Mouse (Mus musculus): ENCODE data around the gene Tcirg1. TPM values are rescaled to one million over a fixed set of nuclear protein-coding genes. Genes with fewer than 3 reads are reported as not detected.

Gene Tcirg1
- total RNA-seq, 2 experiments from 2014 or later: 159 to 165 TPM

DNA sequence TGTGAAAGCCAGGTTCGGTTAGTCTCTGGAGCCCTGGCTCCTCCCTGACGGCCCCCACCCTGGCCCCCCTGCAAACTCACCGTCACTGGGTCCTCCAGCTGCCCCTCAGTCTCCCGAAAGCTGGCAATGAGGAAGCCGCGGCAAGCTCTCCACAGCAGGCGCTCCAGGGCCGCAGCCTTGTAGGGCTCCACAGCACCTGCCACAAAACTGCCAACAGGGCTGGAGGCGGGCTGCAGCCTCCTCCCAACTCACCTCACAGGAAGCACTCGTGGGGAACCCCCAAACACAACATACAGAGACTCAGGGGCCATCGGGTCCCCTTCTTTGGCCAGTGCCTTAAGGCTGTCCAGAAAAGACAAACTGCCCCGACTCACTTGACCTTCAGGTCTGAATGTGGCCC, 4.0 kb downstream of the Tcirg1 start:
- ATAC-seq (replicated peaks; ENCODE audit: poor library complexity, severe bottlenecking): no peak

DNA sequence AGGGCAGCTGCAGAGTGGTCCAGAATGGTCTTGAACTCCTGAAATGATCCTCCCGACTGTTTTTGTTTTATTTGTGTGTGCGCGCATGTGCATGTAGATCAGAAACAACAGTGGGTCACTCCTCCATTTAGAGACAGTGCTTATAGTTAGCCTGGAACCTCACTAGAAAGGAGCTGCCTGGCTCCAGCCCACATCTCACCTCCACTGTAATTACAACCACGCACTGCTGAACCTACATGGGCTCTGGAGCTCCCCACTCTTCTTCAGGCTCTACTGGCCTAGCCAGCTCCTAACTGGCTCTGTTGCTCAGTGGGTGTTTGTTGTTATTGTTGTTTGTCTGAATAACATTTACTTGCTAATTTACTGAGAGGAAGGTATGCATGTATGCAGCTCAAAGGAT, 7.3 kb downstream of the Tcirg1 start:
- ATAC-seq (replicated peaks; ENCODE audit: poor library complexity, severe bottlenecking): no peak

- peak; percentile 80 for ATAC-seq (replicated peaks; ENCODE audit: poor library complexity, severe bottlenecking)
Measured at GRCm38 (mm10) chr19:3898952-3899351, 8.0 kb downstream of the Tcirg1 start.

- ATAC-seq (replicated peaks; ENCODE audit: poor library complexity, severe bottlenecking): no peak
Measured at GRCm38 (mm10) chr19:3897557-3897956, 9.4 kb downstream of the Tcirg1 start.

GRCm38 (mm10) chr19:3896208-3896607, 10.7 kb downstream of the Tcirg1 start:
- ATAC-seq (replicated peaks; ENCODE audit: poor library complexity, severe bottlenecking): no peak

DNA sequence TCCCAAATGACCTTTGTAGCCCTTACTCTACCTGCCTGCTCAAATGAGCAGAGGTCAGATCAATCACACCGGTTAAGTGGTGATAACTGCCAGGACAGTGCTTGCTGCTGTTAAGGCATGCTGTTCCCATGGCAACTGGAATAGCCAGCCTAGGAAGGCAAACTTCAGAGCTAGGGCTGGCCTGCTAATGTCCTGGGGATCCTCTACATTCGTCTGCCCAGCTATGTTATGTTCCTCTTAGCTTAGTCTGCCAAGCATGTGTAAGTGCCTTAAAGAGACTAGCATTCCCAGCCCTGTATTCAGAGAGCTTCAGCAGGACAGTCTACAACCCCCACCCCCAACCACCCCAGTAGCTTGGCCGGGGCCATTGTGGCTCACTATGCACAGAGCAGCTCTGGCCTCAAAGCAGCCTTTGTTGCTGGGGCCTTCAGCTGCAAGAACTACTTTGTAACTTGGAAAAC, 11.7 kb downstream of the Tcirg1 start:
- ATAC-seq (replicated peaks; ENCODE audit: poor library complexity, severe bottlenecking): no peak

DNA sequence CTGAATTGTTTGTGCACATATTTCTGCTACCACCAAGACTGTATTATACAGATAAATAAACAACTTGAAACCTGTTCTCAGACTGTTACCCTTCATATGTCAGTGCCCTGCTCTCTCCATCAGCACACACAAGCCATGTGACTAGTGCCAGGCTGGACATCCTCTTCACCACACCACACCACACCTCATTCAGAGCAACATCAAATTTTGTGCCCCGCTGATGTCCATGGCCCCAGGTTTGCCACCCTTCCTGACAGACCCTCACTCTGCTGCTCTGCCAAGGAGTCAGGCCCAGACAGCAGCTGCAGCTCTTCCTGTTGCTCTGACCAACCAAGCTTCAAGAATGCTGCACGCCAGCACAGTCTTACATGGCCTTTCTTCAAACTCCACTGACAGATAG, 12.6 kb downstream of the Tcirg1 start:
- ATAC-seq (replicated peaks; ENCODE audit: poor library complexity, severe bottlenecking): no peak

DNA sequence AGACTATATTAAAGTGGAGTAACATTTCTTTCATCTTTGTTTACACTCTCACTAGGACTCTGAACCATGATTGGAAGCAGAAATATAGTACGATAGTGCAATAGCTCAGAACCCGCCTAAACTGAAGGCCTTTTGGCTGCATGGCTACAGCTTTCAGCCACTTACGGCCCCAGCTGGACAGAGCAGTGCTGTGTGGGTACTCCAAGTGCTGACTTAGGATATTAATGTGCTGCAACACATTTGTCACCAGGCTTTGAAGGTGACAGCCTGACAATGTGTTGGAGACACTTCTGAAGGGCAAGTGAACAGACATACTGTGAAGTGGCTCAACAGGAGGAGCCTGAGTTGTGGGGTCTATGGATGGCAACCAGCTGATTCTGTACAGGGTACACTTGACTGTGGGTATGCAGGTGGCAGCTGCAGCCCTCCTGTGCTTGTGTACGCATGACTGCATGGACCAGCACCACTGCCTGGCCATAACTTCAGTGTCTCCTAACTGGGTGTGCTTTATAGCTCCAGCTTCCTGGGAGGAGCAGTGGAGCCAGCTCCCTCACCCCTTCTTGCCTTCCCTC, 13.3 kb downstream of the Tcirg1 start:
- no peak for ATAC-seq (replicated peaks; ENCODE audit: poor library complexity, severe bottlenecking)

DNA sequence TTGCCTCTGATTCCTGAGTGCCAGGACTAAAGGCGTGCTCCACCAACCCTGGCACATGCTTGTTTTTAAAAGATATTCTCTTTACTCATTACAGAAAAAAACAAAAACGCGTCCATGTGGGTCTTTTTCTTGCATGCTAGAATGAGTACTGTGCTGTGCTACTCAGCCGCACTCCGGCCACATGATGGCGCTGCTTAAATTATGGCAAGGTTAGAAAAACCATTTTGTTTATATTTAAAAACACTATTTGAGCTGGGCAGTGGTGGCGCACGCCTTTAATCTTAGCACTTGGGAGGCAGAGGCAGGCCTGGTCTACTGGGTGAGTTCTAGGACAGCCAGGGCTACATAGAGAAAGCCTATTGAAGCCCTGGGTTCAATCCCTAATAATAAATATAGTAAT, 16.8 kb downstream of the Tcirg1 start:
- ATAC-seq (replicated peaks; ENCODE audit: poor library complexity, severe bottlenecking): no peak

- ATAC-seq (replicated peaks; ENCODE audit: poor library complexity, severe bottlenecking): no peak
Measured at GRCm38 (mm10) chr19:3889096-3889495, 17.8 kb downstream of the Tcirg1 start.

DNA sequence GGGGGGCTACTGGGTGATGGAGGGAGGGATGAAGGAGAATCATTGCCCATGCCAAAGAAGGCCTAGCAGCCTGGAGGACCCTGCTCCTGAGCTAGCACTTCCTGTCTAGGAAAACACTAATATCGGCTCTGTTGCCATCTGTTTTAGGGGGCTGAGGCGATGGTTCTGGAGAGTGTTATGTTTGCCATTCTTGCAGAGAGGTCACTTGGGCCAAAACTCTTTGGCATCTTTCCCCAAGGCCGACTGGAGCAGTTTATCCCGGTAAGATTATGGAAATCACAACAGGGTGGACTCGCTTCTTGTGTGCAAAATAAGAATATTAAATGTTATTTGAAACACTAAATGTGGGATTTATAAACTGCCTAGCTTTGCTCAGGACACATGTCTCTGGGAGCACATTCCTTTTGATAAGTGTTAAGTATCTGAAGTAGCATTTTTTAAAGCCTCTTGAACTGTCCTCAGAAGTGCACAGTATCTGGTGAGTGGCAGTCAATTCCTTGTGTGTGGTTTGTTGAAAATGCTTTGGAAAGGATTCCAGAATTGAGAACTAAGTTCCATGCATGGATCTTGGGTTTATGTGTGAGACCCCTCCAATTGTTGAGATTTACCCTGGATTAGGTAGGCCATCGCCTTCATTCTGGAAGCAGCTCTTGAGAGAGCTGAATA, 22.5 kb downstream of the Tcirg1 start:
- ATAC-seq (replicated peaks; ENCODE audit: poor library complexity, severe bottlenecking): no peak

DNA sequence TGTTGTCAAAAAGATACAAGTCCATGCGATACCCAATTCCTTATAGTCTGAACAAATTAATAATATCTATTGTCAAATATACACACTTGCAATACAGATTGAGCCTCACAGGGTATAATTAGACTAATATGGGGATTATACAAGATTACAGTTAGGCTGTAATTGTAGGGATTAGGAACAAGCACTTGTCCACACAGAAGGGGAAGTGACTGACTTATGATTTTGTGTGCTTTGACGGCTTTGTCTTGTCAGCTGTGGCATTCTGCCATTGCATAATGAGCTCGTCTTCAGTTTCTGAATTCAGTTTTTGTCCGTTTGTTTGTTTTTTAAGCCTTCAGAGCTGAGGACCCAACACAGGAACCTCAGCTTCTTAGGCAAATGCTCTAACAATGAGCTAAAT, 24.7 kb downstream of the Tcirg1 start:
- ATAC-seq (replicated peaks; ENCODE audit: poor library complexity, severe bottlenecking): peak; percentile 58

DNA sequence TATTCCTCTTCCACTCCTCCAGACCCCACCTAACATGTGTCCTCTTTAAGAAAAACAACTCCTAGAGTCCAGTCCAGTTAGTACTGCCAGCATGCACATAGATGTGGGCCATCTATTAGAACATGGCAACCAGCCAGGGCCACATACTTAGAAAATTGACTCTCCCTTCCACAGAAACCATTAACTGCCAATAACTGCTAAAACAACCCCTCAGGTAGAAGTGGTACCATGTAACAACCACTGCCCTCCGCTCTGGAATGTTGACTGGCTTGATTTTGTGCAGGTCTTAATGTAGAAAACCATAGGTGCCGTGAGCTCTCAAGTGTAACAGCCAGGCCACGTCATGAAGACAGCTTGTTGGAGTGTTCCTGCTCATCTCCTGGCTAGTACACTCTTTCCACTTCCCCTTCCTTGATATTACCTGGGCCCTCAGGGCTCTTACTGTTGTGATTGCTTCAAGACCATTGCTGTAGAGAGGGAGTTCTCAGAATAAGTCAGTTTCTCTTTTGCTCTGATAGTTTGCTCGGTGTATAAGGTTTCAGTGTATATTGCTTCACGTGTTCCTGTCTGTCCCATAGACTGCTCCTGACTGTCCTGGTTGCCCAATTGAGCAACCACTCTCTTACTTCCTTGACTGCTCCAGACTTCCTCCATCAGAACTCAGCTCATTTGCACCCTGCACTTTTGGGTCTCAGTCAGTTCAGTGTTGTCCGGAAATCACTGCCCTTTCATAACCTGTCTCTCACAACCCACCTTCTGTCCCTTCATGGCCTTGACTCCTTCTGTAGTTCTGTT, 26.7 kb downstream of the Tcirg1 start:
- ATAC-seq (replicated peaks; ENCODE audit: poor library complexity, severe bottlenecking): peak; percentile 88

GRCm38 (mm10) chr19:3875045-3875444, 31.9 kb downstream of the Tcirg1 start:
- no peak for ATAC-seq (replicated peaks; ENCODE audit: poor library complexity, severe bottlenecking)

DNA sequence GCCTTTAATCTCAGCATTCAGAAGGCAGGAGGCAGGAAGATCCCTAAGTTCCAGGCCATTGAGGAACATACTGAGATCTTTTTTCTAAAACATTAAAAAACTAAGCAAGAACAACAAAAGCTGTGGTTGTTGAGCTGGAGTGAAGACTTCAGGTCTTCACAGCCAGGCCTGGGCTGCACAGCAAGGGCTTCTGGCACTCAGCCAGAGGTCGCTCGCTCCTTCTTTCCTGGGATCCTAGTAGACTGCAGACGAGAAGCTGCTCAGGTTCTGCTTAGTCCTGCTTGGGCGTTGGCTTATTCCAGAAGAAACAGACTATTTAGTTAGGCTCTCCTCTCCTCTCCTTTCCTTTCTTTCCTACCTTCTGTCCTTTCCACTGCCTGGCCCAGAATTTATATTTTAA, 34.6 kb downstream of the Tcirg1 start:
- ATAC-seq (replicated peaks; ENCODE audit: poor library complexity, severe bottlenecking): no peak

- ATAC-seq (replicated peaks; ENCODE audit: poor library complexity, severe bottlenecking): no peak
Measured at GRCm38 (mm10) chr19:3871468-3871867, 35.5 kb downstream of the Tcirg1 start.

DNA sequence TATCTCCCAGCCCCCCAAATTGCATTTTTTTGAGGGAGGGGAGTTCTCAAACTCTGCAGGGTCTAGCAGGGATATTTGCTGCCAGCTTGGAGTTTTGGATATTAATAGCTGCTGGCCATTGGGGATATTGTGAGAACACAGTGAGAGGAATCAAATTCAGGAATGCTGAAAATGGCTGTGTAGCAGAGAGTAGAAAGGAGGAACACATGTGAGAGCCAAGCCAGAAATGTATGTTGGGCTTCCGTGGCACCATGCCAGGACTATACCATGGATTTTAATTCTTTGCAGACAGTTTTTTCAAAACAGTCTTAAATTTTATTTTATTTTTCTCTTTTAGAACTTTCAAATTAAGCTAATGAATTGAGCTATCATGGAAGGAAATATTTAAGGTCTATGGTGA, 38.6 kb downstream of the Tcirg1 start:
- ATAC-seq (replicated peaks; ENCODE audit: poor library complexity, severe bottlenecking): no peak

DNA sequence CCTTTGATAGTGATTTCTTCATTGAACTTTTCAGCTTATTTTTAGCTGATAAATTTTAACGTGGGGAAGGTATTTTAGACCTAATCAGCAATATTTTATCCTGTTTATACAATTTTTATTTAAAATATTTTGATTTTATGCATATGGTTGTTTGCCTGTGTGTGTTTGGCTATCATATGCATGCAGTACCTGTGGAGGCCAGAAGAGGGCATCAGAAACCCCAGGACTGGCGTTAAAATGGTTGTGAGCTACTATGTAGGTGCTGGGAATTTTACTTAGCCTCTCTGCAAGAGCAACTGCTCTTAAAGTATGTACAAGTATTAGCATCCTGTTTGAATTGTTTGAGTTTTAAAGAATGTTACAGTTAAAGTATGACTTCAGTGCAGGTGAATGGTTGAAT, 42.0 kb downstream of the Tcirg1 start:
- ATAC-seq (replicated peaks; ENCODE audit: poor library complexity, severe bottlenecking): no peak

- no peak for ATAC-seq (replicated peaks; ENCODE audit: poor library complexity, severe bottlenecking)
Measured at GRCm38 (mm10) chr19:3862713-3863112, 44.2 kb downstream of the Tcirg1 start.

- ATAC-seq (replicated peaks; ENCODE audit: poor library complexity, severe bottlenecking): no peak
Measured at GRCm38 (mm10) chr19:3857220-3857619, 49.7 kb downstream of the Tcirg1 start.

- no peak for ATAC-seq (replicated peaks; ENCODE audit: poor library complexity, severe bottlenecking)
Measured at GRCm38 (mm10) chr19:3855601-3856000, 51.3 kb downstream of the Tcirg1 start.

GRCm38 (mm10) chr19:3855091-3855490, 51.8 kb downstream of the Tcirg1 start:
- ATAC-seq (replicated peaks; ENCODE audit: poor library complexity, severe bottlenecking): no peak
